Mouse (Mus musculus): ENCODE measurements around the gene Gm13276. TPM values are rescaled to one million over a fixed set of nuclear protein-coding genes. Genes with fewer than 3 reads are reported as not detected.
"Not testable (repeated sequence)": the region's sequence is repeated elsewhere in the genome, so short reads cannot be mapped to it uniquely, and the experiment has no call there.

Gm13276 gene
- polyA plus RNA-seq (2014; fragmentation: Nextera tagmentation; extraction: Ambion mirVana): not detected in 2 replicates

GRCm38 (mm10) chr4:88785409-88785808 lies at the start of gene Gm13276:
TSS of gene Gm13276 (plus strand) at chr4:88785709.
- not testable (repeated sequence) for H3K4me2 ChIP-seq (replicated peaks; ENCODE audit: low read depth, low read length); H3K27ac ChIP-seq (ENCODE audit: low read depth, low read length); H3K9ac ChIP-seq (ENCODE audit: low read depth, low read length); H3K27me3 ChIP-seq (ENCODE audit: control insufficient read depth, insufficient read depth, low read length); H3K9me3 ChIP-seq (ENCODE audit: control insufficient read depth, low read length); ATAC-seq (ENCODE audit: low FRiP score, low TSS enrichment); H3K4me1 ChIP-seq (ENCODE audit: control insufficient read depth, insufficient read depth, low read length); H3K36me3 ChIP-seq (ENCODE audit: control insufficient read depth, insufficient read depth, low read length); H3K4me3 ChIP-seq (ENCODE audit: low read length)
- WGBS: no CpG with 5 or more reads among the region's 27 CpGs

GRCm38 (mm10) chr4:88738480-88738879 lies 47.0 kb upstream of the Gm13276 start:
- no peak overlapping the region for H3K27ac ChIP-seq (ENCODE audit: low read depth, low read length)
- H3K4me2 ChIP-seq (replicated peaks; ENCODE audit: low read depth, low read length): no peak overlapping the region
- no peaks in the 10 kb centered on the region for H3K9me3 ChIP-seq (ENCODE audit: control insufficient read depth, low read length)
- H3K27me3 ChIP-seq (ENCODE audit: control insufficient read depth, insufficient read depth, low read length): no peaks in the 10 kb centered on the region
- H3K36me3 ChIP-seq (ENCODE audit: control insufficient read depth, insufficient read depth, low read length): no peaks in the 10 kb centered on the region
- ATAC-seq (ENCODE audit: low FRiP score, low TSS enrichment): 0 out of 2 replicates have a peak, but pooled peaks have one; percentile 43
- no peak overlapping the region for H3K4me3 ChIP-seq (ENCODE audit: low read length)
- WGBS: 0% methylated on average over 2 of the region's 2 CpGs
- H3K4me1 ChIP-seq (ENCODE audit: control insufficient read depth, insufficient read depth, low read length): no peaks in the 10 kb centered on the region
- no peak overlapping the region for H3K9ac ChIP-seq (ENCODE audit: low read depth, low read length)

- 91% methylated on average over 6 of the region's 6 CpGs for WGBS
- ATAC-seq (ENCODE audit: low FRiP score, low TSS enrichment): no peak
- H3K9ac ChIP-seq (ENCODE audit: low read depth, low read length): no peak overlapping the region
- no peaks in the 10 kb centered on the region for H3K36me3 ChIP-seq (ENCODE audit: control insufficient read depth, insufficient read depth, low read length)
- H3K4me1 ChIP-seq (ENCODE audit: control insufficient read depth, insufficient read depth, low read length): no peaks in the 10 kb centered on the region
- H3K4me2 ChIP-seq (replicated peaks; ENCODE audit: low read depth, low read length): no peak overlapping the region
- H3K4me3 ChIP-seq (ENCODE audit: low read length): no peak overlapping the region
- no peaks in the 10 kb centered on the region for H3K27me3 ChIP-seq (ENCODE audit: control insufficient read depth, insufficient read depth, low read length)
- H3K27ac ChIP-seq (ENCODE audit: low read depth, low read length): no peak overlapping the region
- no peaks in the 10 kb centered on the region for H3K9me3 ChIP-seq (ENCODE audit: control insufficient read depth, low read length)
These were observed 46.5 kb upstream of the Gm13276 start for GRCm38 (mm10) chr4:88739036-88739435.

GRCm38 (mm10) chr4:88741426-88741825 lies 44.1 kb upstream of the Gm13276 start:
- H3K9ac ChIP-seq (ENCODE audit: low read depth, low read length): no peak overlapping the region
- WGBS: 86% methylated on average over 4 of the region's 4 CpGs
- H3K4me2 ChIP-seq (replicated peaks; ENCODE audit: low read depth, low read length): no peak overlapping the region
- H3K4me1 ChIP-seq (ENCODE audit: control insufficient read depth, insufficient read depth, low read length): no peaks in the 10 kb centered on the region
- no peaks in the 10 kb centered on the region for H3K27me3 ChIP-seq (ENCODE audit: control insufficient read depth, insufficient read depth, low read length)
- no peaks in the 10 kb centered on the region for H3K9me3 ChIP-seq (ENCODE audit: control insufficient read depth, low read length)
- no peak overlapping the region for H3K4me3 ChIP-seq (ENCODE audit: low read length)
- H3K36me3 ChIP-seq (ENCODE audit: control insufficient read depth, insufficient read depth, low read length): no peaks in the 10 kb centered on the region
- no peak overlapping the region for H3K27ac ChIP-seq (ENCODE audit: low read depth, low read length)
- ATAC-seq (ENCODE audit: low FRiP score, low TSS enrichment): no peak

GRCm38 (mm10) chr4:88742771-88743371 lies 42.6 kb upstream of the Gm13276 start:
- Histone ChIP-seq H3K4me3 (ENCODE audit: low read length) (no peak overlapping the region), H3K4me2 (replicated peaks; ENCODE audit: low read depth, low read length) (no peak overlapping the region), H3K4me1 (ENCODE audit: control insufficient read depth, insufficient read depth, low read length) (no peaks in the 10 kb centered on the region), H3K9me3 (ENCODE audit: control insufficient read depth, low read length) (no peaks in the 10 kb centered on the region), H3K9ac (ENCODE audit: low read depth, low read length) (no peak overlapping the region), H3K27ac (ENCODE audit: low read depth, low read length) (no peak overlapping the region), H3K36me3 (ENCODE audit: control insufficient read depth, insufficient read depth, low read length) (no peaks in the 10 kb centered on the region), H3K27me3 (ENCODE audit: control insufficient read depth, insufficient read depth, low read length) (no peaks in the 10 kb centered on the region)
- no peak for ATAC-seq (ENCODE audit: low FRiP score, low TSS enrichment)
- 79% methylated on average over 7 of the region's 7 CpGs for WGBS

GRCm38 (mm10) chr4:88744207-88744606 lies 41.3 kb upstream of the Gm13276 start:
- Histone ChIP-seq H3K27ac (ENCODE audit: low read depth, low read length) (no peak overlapping the region), H3K27me3 (ENCODE audit: control insufficient read depth, insufficient read depth, low read length) (no peaks in the 10 kb centered on the region; the same call in 1 of the 2 replicates), H3K4me2 (replicated peaks; ENCODE audit: low read depth, low read length) (no peak overlapping the region), H3K9ac (ENCODE audit: low read depth, low read length) (no peak overlapping the region), H3K36me3 (ENCODE audit: control insufficient read depth, insufficient read depth, low read length) (no peaks in the 10 kb centered on the region), H3K9me3 (ENCODE audit: control insufficient read depth, low read length) (no peaks in the 10 kb centered on the region), H3K4me3 (ENCODE audit: low read length) (no peak overlapping the region), H3K4me1 (ENCODE audit: control insufficient read depth, insufficient read depth, low read length) (no peaks in the 10 kb centered on the region)
- ATAC-seq (ENCODE audit: low FRiP score, low TSS enrichment): no peak
- whole genome bisulfite sequencing: 63% methylated on average over 3 of the region's 3 CpGs

GRCm38 (mm10) chr4:88749926-88750325 lies 35.6 kb upstream of the Gm13276 start:
- Histone ChIP-seq H3K9ac (ENCODE audit: low read depth, low read length) (no peak overlapping the region), H3K4me3 (ENCODE audit: low read length) (no peak overlapping the region), H3K36me3 (ENCODE audit: control insufficient read depth, insufficient read depth, low read length) (no peaks in the 10 kb centered on the region), H3K27ac (ENCODE audit: low read depth, low read length) (no peak overlapping the region), H3K4me1 (ENCODE audit: control insufficient read depth, insufficient read depth, low read length) (no peaks in the 10 kb centered on the region), H3K27me3 (ENCODE audit: control insufficient read depth, insufficient read depth, low read length) (no peaks in the 10 kb centered on the region; the same call in 1 of the 2 replicates), H3K4me2 (replicated peaks; ENCODE audit: low read depth, low read length) (no peak overlapping the region), H3K9me3 (ENCODE audit: control insufficient read depth, low read length) (no peaks in the 10 kb centered on the region)
- 48% methylated on average over 6 of the region's 6 CpGs for WGBS
- ATAC-seq (ENCODE audit: low FRiP score, low TSS enrichment): no peak

- 82% methylated on average over 13 of the region's 15 CpGs for WGBS
- not testable (repeated sequence) for ATAC-seq (ENCODE audit: low FRiP score, low TSS enrichment); H3K27me3 ChIP-seq (ENCODE audit: control insufficient read depth, insufficient read depth, low read length)
These were observed 30.6 kb upstream of the Gm13276 start, which contains the start of gene Gm13271 for GRCm38 (mm10) chr4:88754818-88755340. TSS of gene Gm13271 (plus strand) at chr4:88754868.

GRCm38 (mm10) chr4:88756581-88757513 lies 28.7 kb upstream of the Gm13276 start:
- Histone ChIP-seq H3K9ac (ENCODE audit: low read depth, low read length) (peak overlapping the region; percentile 62), H3K4me3 (ENCODE audit: low read length) (peak overlapping the region; percentile 41), H3K4me2 (replicated peaks; ENCODE audit: low read depth, low read length) (peak overlapping the region; percentile 69), H3K27ac (ENCODE audit: low read depth, low read length) (peak overlapping the region; percentile 93)
- H3K36me3 ChIP-seq (ENCODE audit: control insufficient read depth, insufficient read depth, low read length); ATAC-seq (ENCODE audit: low FRiP score, low TSS enrichment); H3K27me3 ChIP-seq (ENCODE audit: control insufficient read depth, insufficient read depth, low read length); H3K4me1 ChIP-seq (ENCODE audit: control insufficient read depth, insufficient read depth, low read length); H3K9me3 ChIP-seq (ENCODE audit: control insufficient read depth, low read length): not testable (repeated sequence)
- 10% methylated on average over 28 of the region's 31 CpGs for WGBS

More at GRCm38 (mm10) chr4:88754818-88755340, 30.6 kb upstream of the Gm13276 start, which contains the start of gene Gm13271:
- not testable (repeated sequence) for H3K4me3 ChIP-seq (ENCODE audit: low read length); H3K36me3 ChIP-seq (ENCODE audit: control insufficient read depth, insufficient read depth, low read length); H3K9me3 ChIP-seq (ENCODE audit: control insufficient read depth, low read length); H3K9ac ChIP-seq (ENCODE audit: low read depth, low read length); H3K27ac ChIP-seq (ENCODE audit: low read depth, low read length); H3K4me1 ChIP-seq (ENCODE audit: control insufficient read depth, insufficient read depth, low read length); H3K4me2 ChIP-seq (replicated peaks; ENCODE audit: low read depth, low read length)
